Mouse (Mus musculus): Measurements from ENCODE around the gene Vmn2r93. TPM values are rescaled to one million over a fixed set of nuclear protein-coding genes. Genes with fewer than 3 reads are reported as not detected.

The Vmn2r93 gene
- polyA plus RNA-seq (2015; fragmentation: Nextera tagmentation; extraction: Ambion mirVana), result not detected in 2 replicates

GRCm38 (mm10) chr17:18297799-18298198 lies at the start of gene Vmn2r93:
Gene Vmn2r93, plus strand, starts transcription at chr17:18298099.
- 40% methylated on average over 1 of the region's 1 CpGs for WGBS
- no peak within 1 kb of the TSS for H3K4me2 ChIP-seq
- no peak within 1 kb of the TSS for H3K9ac ChIP-seq
- no peak within 1 kb of the TSS for H3K27ac ChIP-seq
- H3K36me3 ChIP-seq, result no peaks in the 10 kb centered on the region
- H3K4me3 ChIP-seq, result no peak within 1 kb of the TSS
- no peaks in the 10 kb centered on the region for H3K4me1 ChIP-seq
- 0 out of 2 replicates have a peak, but pooled peaks cover 2% of the 10 kb centered on the region for H3K9me3 ChIP-seq
- no peak for ATAC-seq (ENCODE audit: insufficient number of reproducible peaks, insufficient read depth, low FRiP score, low TSS enrichment, low read depth)
- no peaks in the 10 kb centered on the region for H3K27me3 ChIP-seq

GRCm38 (mm10) chr17:18277656-18278055 lies 20.2 kb upstream of the Vmn2r93 start, which contains the start of gene Vmn2r94:
Gene Vmn2r94, minus strand, starts transcription at chr17:18277756.
- H3K9ac ChIP-seq, result no peak within 1 kb of the TSS
- H3K27me3 ChIP-seq, result no peaks in the 10 kb centered on the region
- H3K36me3 ChIP-seq, result no peaks in the 10 kb centered on the region
- no peak within 1 kb of the TSS for H3K4me3 ChIP-seq
- no peaks in the 10 kb centered on the region; the same call in 1 of the 2 replicates for H3K9me3 ChIP-seq
- 62% methylated on average over 2 of the region's 2 CpGs for WGBS
- H3K27ac ChIP-seq, result no peak within 1 kb of the TSS
- ATAC-seq (ENCODE audit: insufficient number of reproducible peaks, insufficient read depth, low FRiP score, low TSS enrichment, low read depth), result no peak
- no peak within 1 kb of the TSS for H3K4me2 ChIP-seq
- no peaks in the 10 kb centered on the region for H3K4me1 ChIP-seq

GRCm38 (mm10) chr17:18323031-18323430 lies 25.1 kb downstream of the Vmn2r93 start:
- H3K27ac ChIP-seq, result no peak overlapping the region
- H3K4me2 ChIP-seq, result no peak overlapping the region
- no peak overlapping the region for H3K4me3 ChIP-seq
- no peak for ATAC-seq (ENCODE audit: insufficient number of reproducible peaks, insufficient read depth, low FRiP score, low TSS enrichment, low read depth)
- 93% methylated on average over 2 of the region's 2 CpGs for WGBS
- no peaks in the 10 kb centered on the region for H3K27me3 ChIP-seq
- H3K36me3 ChIP-seq, result no peaks in the 10 kb centered on the region
- peaks cover 4% of the 10 kb centered on the region; the same call in 1 of the 2 replicates for H3K9me3 ChIP-seq
- H3K4me1 ChIP-seq, result no peaks in the 10 kb centered on the region
- H3K9ac ChIP-seq, result no peak overlapping the region

DNA sequence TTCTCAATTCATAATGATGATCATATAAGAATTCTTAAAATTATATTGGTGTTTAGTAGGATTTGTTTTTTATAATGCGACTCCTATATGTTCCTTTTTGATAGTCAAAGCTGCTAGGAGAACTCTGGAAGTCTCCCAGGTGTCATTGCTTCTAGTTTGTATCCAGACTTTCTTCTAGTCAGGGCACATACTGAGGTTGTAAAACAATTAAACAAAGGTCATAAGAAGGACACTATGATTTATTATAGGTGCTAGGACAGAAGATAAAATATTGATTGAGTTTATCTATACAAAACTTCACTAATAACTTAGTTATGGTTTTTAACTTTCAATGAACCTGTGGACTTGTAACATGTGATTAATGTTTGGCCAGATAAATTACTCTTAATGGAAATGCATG lies 62.1 kb downstream of the Vmn2r93 start:
- no peak overlapping the region for H3K27ac ChIP-seq
- H3K27me3 ChIP-seq, result no peaks in the 10 kb centered on the region
- no peaks in the 10 kb centered on the region for H3K36me3 ChIP-seq
- no peak overlapping the region for H3K4me3 ChIP-seq
- no peak overlapping the region for H3K9ac ChIP-seq
- peaks cover 1% of the 10 kb centered on the region; the same call in 1 of the 2 replicates for H3K9me3 ChIP-seq
- no peak overlapping the region for H3K4me2 ChIP-seq
- ATAC-seq (ENCODE audit: insufficient number of reproducible peaks, insufficient read depth, low FRiP score, low TSS enrichment, low read depth), result no peak
- 62% methylated on average over 1 of the region's 1 CpGs for WGBS
- H3K4me1 ChIP-seq, result no peaks in the 10 kb centered on the region

DNA sequence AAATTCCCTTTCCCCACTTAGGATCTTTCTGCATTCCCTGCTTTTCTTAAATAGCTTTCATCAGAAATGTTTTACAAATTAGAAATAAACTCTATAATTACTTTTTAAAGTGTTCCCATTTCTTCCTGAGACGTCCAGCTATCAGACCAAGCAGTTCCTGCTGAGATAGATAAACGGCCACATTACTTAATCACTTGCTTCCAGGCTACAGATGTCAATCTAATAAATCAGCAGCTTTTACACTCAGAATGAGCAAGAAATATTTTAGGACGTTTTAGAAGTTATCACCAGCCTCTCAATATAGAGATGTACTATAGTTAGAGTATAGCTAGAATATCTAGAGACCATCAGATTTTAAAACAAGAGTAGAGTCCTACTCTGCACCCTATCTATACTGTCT lies 62.7 kb downstream of the Vmn2r93 start:
- no peaks in the 10 kb centered on the region for H3K36me3 ChIP-seq
- H3K4me3 ChIP-seq, result no peak overlapping the region
- H3K27me3 ChIP-seq, result no peaks in the 10 kb centered on the region
- 55% methylated on average over 3 of the region's 3 CpGs for WGBS
- H3K27ac ChIP-seq, result no peak overlapping the region
- no peaks in the 10 kb centered on the region for H3K4me1 ChIP-seq
- no peak overlapping the region for H3K4me2 ChIP-seq
- peaks cover 3% of the 10 kb centered on the region; the same call in 1 of the 2 replicates for H3K9me3 ChIP-seq
- no peak for ATAC-seq (ENCODE audit: insufficient number of reproducible peaks, insufficient read depth, low FRiP score, low TSS enrichment, low read depth)
- no peak overlapping the region for H3K9ac ChIP-seq

Other genes starting within 250 kb of the Vmn2r93 start
- 0.03 TPM in 1 of 2 replicates, not detected in the other for gene Vmn2r124, start 248.7 kb upstream of the Vmn2r93 start, polyA plus RNA-seq (2015; fragmentation: Nextera tagmentation; extraction: Ambion mirVana)
- not detected in 2 replicates for gene Vmn2r91, start 213.1 kb upstream of the Vmn2r93 start, polyA plus RNA-seq (2015; fragmentation: Nextera tagmentation; extraction: Ambion mirVana)
- not detected in 2 replicates for gene Vmn2r92, start 146.2 kb upstream of the Vmn2r93 start, polyA plus RNA-seq (2015; fragmentation: Nextera tagmentation; extraction: Ambion mirVana)
- not detected in 2 replicates for gene Vmn2r94, start 20.3 kb upstream of the Vmn2r93 start, polyA plus RNA-seq (2015; fragmentation: Nextera tagmentation; extraction: Ambion mirVana)
- gene Vmn2r95, start 126.0 kb downstream of the Vmn2r93 start, polyA plus RNA-seq (2015; fragmentation: Nextera tagmentation; extraction: Ambion mirVana), result not detected in 2 replicates